Mouse (Mus musculus) kidney, adult 8-10 months (tissue): ENCODE results near the gene Mgat3.
A peak's percentile ranks its signal among the peaks of the same experiment; 100 is the strongest.

Source experiments
- DNase-seq, 2 experiments: peaks; one replicate each; pipeline ENCODE4 v3.0.0; 2022

The Mgat3 gene

GRCm38 (mm10) chr15:80263610-80264575 is 90.4 kb downstream of the Mgat3 start, which contains the start of gene Rps19bp1:
Rps19bp1 (minus strand) TSS chr15:80264315.
- peak; percentile 87 to 88 for DNase-seq
